Mouse (Mus musculus) embryonic fibroblast, embryonic 13.5 days (primary cell): ENCODE data around the gene Olfr691. TPM values are rescaled to one million over a fixed set of nuclear protein-coding genes. Genes with fewer than 3 reads are reported as not detected.

ENCODE experiments used
- H3K27ac ChIP-seq: 2 replicates; pipeline ENCODE4 v1.5.1; 2012; ENCODE audit warnings: low read length, control low read depth, inconsistent platforms; ENCODE audit not compliant: insufficient read depth
- H3K4me1 ChIP-seq: 2 replicates; pipeline ENCODE4 v1.6.1; 2011; ENCODE audit warnings: low read length; ENCODE audit not compliant: control insufficient read depth, insufficient read depth
- H3K4me3 ChIP-seq: 2 replicates; pipeline ENCODE4 v1.5.1; 2011; ENCODE audit warnings: mild to moderate bottlenecking, control low read depth, low read length; ENCODE audit not compliant: insufficient read depth
- CTCF ChIP-seq: IDR thresholded peaks from 2 replicates; pipeline ENCODE4 v1.5.1; 2011; ENCODE audit warnings: mild to moderate bottlenecking, control low read depth, low read length, moderate library complexity, borderline replicate concordance; ENCODE audit not compliant: insufficient read depth
- POLR2A ChIP-seq: IDR thresholded peaks from 2 replicates; pipeline ENCODE4 v1.6.1; 2011; ENCODE audit warnings: low read depth, mild to moderate bottlenecking, control low read depth, low read length, moderate library complexity
- polyA plus RNA-seq: library from polyadenylated mRNA; stranded (reverse); fragments of >200 nt; gene quantifications from 2 replicates; pipeline ENCODE4 v1.2.4, GENCODE M21; 2011; ENCODE audit warnings: low read depth; ENCODE audit not compliant: missing spikeins, insufficient read length

Gene Olfr691
- polyA plus RNA-seq, result not detected in 2 replicates

GRCm38 (mm10) chr7:105342170-105342569 lies at the start of gene Olfr691:
Gene Olfr691 (minus strand): TSS chr7:105342270.
- Histone ChIP-seq H3K27ac (no peak within 1 kb of the TSS), H3K4me3 (no peak within 1 kb of the TSS), H3K4me1 (no peaks in the 10 kb centered on the region)
- no peak for TF ChIP-seq POLR2A
- TF ChIP-seq CTCF, result no peak

- TF ChIP-seq POLR2A (no peak), CTCF (no peak)
- no peak overlapping the region for H3K27ac ChIP-seq
- H3K4me3 ChIP-seq, result no peak overlapping the region
- no peaks in the 10 kb centered on the region for H3K4me1 ChIP-seq
Measured at GRCm38 (mm10) chr7:105390236-105390635, 48.2 kb upstream of the Olfr691 start.

- Histone ChIP-seq H3K4me3 (no peak overlapping the region), H3K27ac (no peak overlapping the region), H3K4me1 (no peaks in the 10 kb centered on the region)
- TF ChIP-seq POLR2A (no peak), CTCF (no peak)
Measured at GRCm38 (mm10) chr7:105387696-105388095, 45.6 kb upstream of the Olfr691 start.

GRCm38 (mm10) chr7:105380329-105380728 lies 38.3 kb upstream of the Olfr691 start:
- no peak overlapping the region for H3K4me3 ChIP-seq
- no peak for TF ChIP-seq POLR2A
- TF ChIP-seq CTCF, result no peak
- no peaks in the 10 kb centered on the region for H3K4me1 ChIP-seq
- no peak overlapping the region for H3K27ac ChIP-seq

- no peak within 1 kb of the TSS for H3K27ac ChIP-seq
- no peaks in the 10 kb centered on the region for H3K4me1 ChIP-seq
- no peak for TF ChIP-seq CTCF
- TF ChIP-seq POLR2A, result no peak
- no peak within 1 kb of the TSS for H3K4me3 ChIP-seq
Measured at GRCm38 (mm10) chr7:105374866-105375265, 32.8 kb upstream of the Olfr691 start, which contains the start of gene Gm5901. Gene Gm5901 (plus strand): TSS chr7:105375038.

- Histone ChIP-seq H3K4me1 (no peaks in the 10 kb centered on the region), H3K27ac (no peak overlapping the region), H3K4me3 (no peak overlapping the region)
- TF ChIP-seq POLR2A (no peak), CTCF (no peak)
Measured at GRCm38 (mm10) chr7:105373976-105374375, 31.9 kb upstream of the Olfr691 start.

- TF ChIP-seq POLR2A (no peak), CTCF (no peak)
- no peak overlapping the region for H3K4me3 ChIP-seq
- no peaks in the 10 kb centered on the region for H3K4me1 ChIP-seq
- no peak overlapping the region for H3K27ac ChIP-seq
Measured at GRCm38 (mm10) chr7:105373509-105373908, 31.4 kb upstream of the Olfr691 start.

- TF ChIP-seq CTCF (no peak), POLR2A (no peak)
- H3K27ac ChIP-seq, result no peak overlapping the region
- no peaks in the 10 kb centered on the region for H3K4me1 ChIP-seq
- H3K4me3 ChIP-seq, result no peak overlapping the region
Measured at GRCm38 (mm10) chr7:105372912-105373311, 30.8 kb upstream of the Olfr691 start.

GRCm38 (mm10) chr7:105368521-105368920 lies 26.5 kb upstream of the Olfr691 start:
- H3K4me1 ChIP-seq, result no peaks in the 10 kb centered on the region
- H3K4me3 ChIP-seq, result no peak overlapping the region
- H3K27ac ChIP-seq, result no peak overlapping the region
- no peak for TF ChIP-seq POLR2A
- TF ChIP-seq CTCF, result no peak

- Histone ChIP-seq H3K4me3 (no peak within 1 kb of the TSS), H3K4me1 (no peaks in the 10 kb centered on the region), H3K27ac (no peak within 1 kb of the TSS)
- TF ChIP-seq POLR2A, result no peak
- no peak for TF ChIP-seq CTCF
Measured at GRCm38 (mm10) chr7:105367930-105368329, 25.9 kb upstream of the Olfr691 start, which contains the start of gene Olfr692. Gene Olfr692 (plus strand): TSS chr7:105368230.
